Comparison of ENCODE assay signal across 23 mouse cellular contexts in genomic region chr8:90978720-90979119, GRCm38 (mm10).
"Had no signal": no experiment of that assay in that cellular context is flagged by ENCODE, and none has a peak within 500 bp of the region (broad histone marks: within the 10 kb centered on the region; RNA-seq: fewer than 3 reads in every experiment).

No protein-coding gene starts in this region.

- H3K27me3 ChIP-seq: kidney, embryonic 15.5 days; lung, embryonic 15.5 days; midbrain, embryonic 12.5 days; midbrain, embryonic 15.5 days; neural tube, embryonic 12.5 days; neural tube, embryonic 15.5 days had no signal

- H3K27ac ChIP-seq: kidney, embryonic 15.5 days; left cerebral cortex, adult 2 months; lung, embryonic 15.5 days; midbrain, embryonic 12.5 days; midbrain, embryonic 15.5 days; neural tube, embryonic 12.5 days; neural tube, embryonic 15.5 days; stomach, postnatal 0 days had no signal

- ATAC-seq: inflammation-experienced regulatory T-cells, adult 6 months; intestine, embryonic 16.5 days; midbrain, embryonic 15.5 days had no signal

- H3K9ac ChIP-seq: kidney, embryonic 15.5 days; lung, embryonic 15.5 days; midbrain, embryonic 12.5 days; midbrain, embryonic 15.5 days; neural tube, embryonic 12.5 days; neural tube, embryonic 15.5 days had no signal

- H3K4me3 ChIP-seq: kidney, embryonic 15.5 days; left cerebral cortex, adult 2 months; lung, embryonic 15.5 days; midbrain, embryonic 12.5 days; midbrain, embryonic 15.5 days; neural tube, embryonic 12.5 days; neural tube, embryonic 15.5 days had no signal

- H3K9me3 ChIP-seq: kidney, embryonic 15.5 days; lung, embryonic 15.5 days; midbrain, embryonic 12.5 days; midbrain, embryonic 15.5 days; neural tube, embryonic 12.5 days; neural tube, embryonic 15.5 days had no signal

- H3K4me1 ChIP-seq: kidney, embryonic 15.5 days; lung, embryonic 15.5 days; midbrain, embryonic 12.5 days; midbrain, embryonic 15.5 days; neural tube, embryonic 12.5 days; neural tube, embryonic 15.5 days had no signal

- DNase-seq: kidney, adult 8-10 months; kidney, postnatal 10 days; kidney, postnatal 36 days; layer of hippocampus, postnatal 36 days; lung, adult 18-20 months; lung, postnatal 10 days; lung, postnatal 36 days; right cerebral cortex, adult 18-20 months; right cerebral cortex, postnatal 14 days; right cerebral cortex, postnatal 4 days; thymus, adult 2 months; thymus, postnatal 14 days; thymus, postnatal 4 days had no signal

- H3K4me2 ChIP-seq: kidney, embryonic 15.5 days; lung, embryonic 15.5 days; midbrain, embryonic 12.5 days; midbrain, embryonic 15.5 days; neural tube, embryonic 12.5 days; neural tube, embryonic 15.5 days had no signal
